Mouse (Mus musculus) forebrain, embryonic 11.5 days (tissue): ENCODE results near the gene Cradd. TPM values are rescaled to one million over a fixed set of nuclear protein-coding genes. Genes with fewer than 3 reads are reported as not detected.

Source experiments
- ATAC-seq: fragments of 200-750 bp; cut with Nextera tagmentation; replicated peaks from 2 replicates; pipeline ENCODE4 v1.8.0; 2017; ENCODE audit warnings: moderate TSS enrichment; ENCODE audit not compliant: low FRiP score
- DNase-seq: peaks from one replicate; pipeline ENCODE4 v3.0.0-alpha.2; 2017; ENCODE audit warnings: low spot score
- H3K27ac ChIP-seq: fragments of 300-500 bp; sonication (generic); 2 replicates; pipeline ENCODE4 v1.5.1; 2014; ENCODE audit warnings: low read depth, low read length
- H3K27me3 ChIP-seq: fragments of 300-500 bp; sonication (generic); 2 replicates; pipeline ENCODE4 v1.6.1; 2014; ENCODE audit warnings: mild to moderate bottlenecking, low read length, mixed read lengths; ENCODE audit not compliant: control insufficient read depth, insufficient read depth
- H3K36me3 ChIP-seq: fragments of 300-500 bp; sonication (generic); 2 replicates; pipeline ENCODE4 v1.6.1; 2014; ENCODE audit warnings: mild to moderate bottlenecking, low read length, moderate library complexity, mixed read lengths; ENCODE audit not compliant: control insufficient read depth, insufficient read depth
- H3K4me1 ChIP-seq: fragments of 300-500 bp; sonication (generic); replicated peaks from 2 replicates; pipeline ENCODE4 v1.6.1; 2014; ENCODE audit warnings: low read length, mixed read lengths; ENCODE audit not compliant: control insufficient read depth, insufficient read depth
- H3K4me2 ChIP-seq: fragments of 300-500 bp; sonication (generic); 2 replicates; pipeline ENCODE4 v1.6.1; 2014; ENCODE audit warnings: low read depth, mild to moderate bottlenecking, low read length, moderate library complexity, mixed read lengths; ENCODE audit not compliant: severe bottlenecking
- H3K4me3 ChIP-seq: fragments of 300-500 bp; sonication (generic); 2 replicates; pipeline ENCODE4 v1.5.1; 2014; ENCODE audit warnings: low read depth, low read length
- H3K9ac ChIP-seq: fragments of 300-500 bp; sonication (generic); 2 replicates; pipeline ENCODE4 v1.6.1; 2014; ENCODE audit warnings: low read length
- H3K9me3 ChIP-seq: fragments of 300-500 bp; sonication (generic); 2 replicates; pipeline ENCODE4 v1.6.1; 2016; ENCODE audit warnings: low read length, mixed read lengths; ENCODE audit not compliant: control insufficient read depth
- WGBS: fragments of 180-500 bp; shearing (Covaris S2); extraction: QIAGEN DNeasy Blood & Tissue Kit; methylation state at CpG from one replicate; pipeline ENCODE4 v1.1.7; 2014; 5-methylcytosine and 5-hydroxymethylcytosine counted together
- polyA plus RNA-seq: library from polyadenylated mRNA; unstranded; fragments of >200 nt; fragmentation: Nextera tagmentation; extraction: Ambion mirVana; gene quantifications from 2 replicates; pipeline ENCODE4 v1.2.1, GENCODE M21; 2014

Gene Cradd
- polyA plus RNA-seq = 15.7 and 16.6 TPM in 2 replicates

- no peaks in the 10 kb centered on the region for H3K27me3 ChIP-seq
- under 1% methylated on average over 51 of the region's 51 CpGs for WGBS
Measured at GRCm38 (mm10) chr10:95323393-95324277, at the start of gene Cradd. Cradd (minus strand) TSS chr10:95324133.

GRCm38 (mm10) chr10:95373340-95373739, 49.4 kb upstream of the Cradd start:
- no peak for DNase-seq
- 89% methylated on average over 6 of the region's 6 CpGs for WGBS

More at GRCm38 (mm10) chr10:95323393-95324277, at the start of gene Cradd:
- Histone ChIP-seq H3K4me2 (peak within 1 kb of the TSS; percentile 71), H3K9me3 (no peaks in the 10 kb centered on the region), H3K36me3 (no peaks in the 10 kb centered on the region), H3K9ac (peak within 1 kb of the TSS; percentile 81), H3K4me1 (no peaks in the 10 kb centered on the region), H3K4me3 (peak within 1 kb of the TSS; percentile 55), H3K27ac (peak within 1 kb of the TSS; percentile 91)
- ATAC-seq = peak; percentile 92
- DNase-seq = peak; percentile 84

GRCm38 (mm10) chr10:95371942-95372341, 48.0 kb upstream of the Cradd start:
- no peak overlapping the region for H3K4me2 ChIP-seq
- no peak for ATAC-seq
- H3K9ac ChIP-seq = no peak overlapping the region
- H3K4me3 ChIP-seq = no peak overlapping the region
- H3K27me3 ChIP-seq = no peaks in the 10 kb centered on the region
- H3K27ac ChIP-seq = no peak overlapping the region
- no peak for DNase-seq
- H3K4me1 ChIP-seq = no peaks in the 10 kb centered on the region
- 96% methylated on average over 3 of the region's 3 CpGs for WGBS
- H3K36me3 ChIP-seq = no peaks in the 10 kb centered on the region
- H3K9me3 ChIP-seq = no peaks in the 10 kb centered on the region

More at GRCm38 (mm10) chr10:95373340-95373739, 49.4 kb upstream of the Cradd start:
- Histone ChIP-seq H3K36me3 (no peaks in the 10 kb centered on the region), H3K4me2 (no peak overlapping the region), H3K4me3 (no peak overlapping the region), H3K9ac (no peak overlapping the region), H3K9me3 (no peaks in the 10 kb centered on the region), H3K4me1 (no peaks in the 10 kb centered on the region), H3K27ac (no peak overlapping the region), H3K27me3 (no peaks in the 10 kb centered on the region)
- no peak for ATAC-seq

- Histone ChIP-seq H3K27me3 (no peaks in the 10 kb centered on the region), H3K9ac (no peak overlapping the region), H3K4me1 (no peaks in the 10 kb centered on the region), H3K36me3 (no peaks in the 10 kb centered on the region), H3K4me3 (no peak overlapping the region), H3K9me3 (no peaks in the 10 kb centered on the region), H3K4me2 (no peak overlapping the region), H3K27ac (no peak overlapping the region)
- ATAC-seq = no peak
- no peak for DNase-seq
Measured at GRCm38 (mm10) chr10:95369190-95369589, 45.3 kb upstream of the Cradd start.

GRCm38 (mm10) chr10:95368151-95368550, 44.2 kb upstream of the Cradd start:
- H3K36me3 ChIP-seq = no peaks in the 10 kb centered on the region
- ATAC-seq (no peak), DNase-seq (no peak)
- no peak overlapping the region for H3K27ac ChIP-seq
- H3K9ac ChIP-seq = no peak overlapping the region
- no peaks in the 10 kb centered on the region for H3K4me1 ChIP-seq
- H3K4me2 ChIP-seq = no peak overlapping the region
- H3K4me3 ChIP-seq = no peak overlapping the region
- WGBS = 93% methylated on average over 14 of the region's 14 CpGs
- no peaks in the 10 kb centered on the region for H3K9me3 ChIP-seq
- H3K27me3 ChIP-seq = no peaks in the 10 kb centered on the region

GRCm38 (mm10) chr10:95367661-95368089, 43.7 kb upstream of the Cradd start:
- Histone ChIP-seq H3K27ac (no peak overlapping the region), H3K9me3 (no peaks in the 10 kb centered on the region), H3K9ac (no peak overlapping the region), H3K27me3 (no peaks in the 10 kb centered on the region), H3K4me1 (no peaks in the 10 kb centered on the region), H3K4me3 (no peak overlapping the region), H3K4me2 (no peak overlapping the region), H3K36me3 (no peaks in the 10 kb centered on the region)
- DNase-seq (no peak), ATAC-seq (no peak)
- WGBS = 93% methylated on average over 9 of the region's 9 CpGs

GRCm38 (mm10) chr10:95367241-95367640, 43.3 kb upstream of the Cradd start:
- H3K36me3 ChIP-seq = no peaks in the 10 kb centered on the region
- ATAC-seq (no peak), DNase-seq (no peak)
- WGBS = 80% methylated on average over 7 of the region's 7 CpGs
- no peak overlapping the region for H3K27ac ChIP-seq
- no peaks in the 10 kb centered on the region for H3K4me1 ChIP-seq
- H3K27me3 ChIP-seq = no peaks in the 10 kb centered on the region
- no peak overlapping the region for H3K4me3 ChIP-seq
- H3K4me2 ChIP-seq = no peak overlapping the region
- H3K9me3 ChIP-seq = no peaks in the 10 kb centered on the region
- H3K9ac ChIP-seq = no peak overlapping the region

- H3K4me3 ChIP-seq = no peak overlapping the region
- WGBS = 47% methylated on average over 2 of the region's 2 CpGs
- H3K27me3 ChIP-seq = no peaks in the 10 kb centered on the region
- DNase-seq = no peak
- H3K4me1 ChIP-seq = no peaks in the 10 kb centered on the region
- H3K27ac ChIP-seq = no peak overlapping the region
- no peak for ATAC-seq
- H3K36me3 ChIP-seq = no peaks in the 10 kb centered on the region
- H3K9me3 ChIP-seq = no peaks in the 10 kb centered on the region
- H3K4me2 ChIP-seq = no peak overlapping the region
- no peak overlapping the region for H3K9ac ChIP-seq
Measured at GRCm38 (mm10) chr10:95362326-95362725, 38.4 kb upstream of the Cradd start.
